Mouse (Mus musculus): Measurements from ENCODE around the gene Stk11ip.
A peak's percentile ranks its signal among the peaks of the same experiment; 100 is the strongest.

Gene Stk11ip

GRCm38 (mm10) chr1:75573715-75574114, 52.4 kb downstream of the Stk11ip start:
- DNase-seq = peak; percentile 27

DNA sequence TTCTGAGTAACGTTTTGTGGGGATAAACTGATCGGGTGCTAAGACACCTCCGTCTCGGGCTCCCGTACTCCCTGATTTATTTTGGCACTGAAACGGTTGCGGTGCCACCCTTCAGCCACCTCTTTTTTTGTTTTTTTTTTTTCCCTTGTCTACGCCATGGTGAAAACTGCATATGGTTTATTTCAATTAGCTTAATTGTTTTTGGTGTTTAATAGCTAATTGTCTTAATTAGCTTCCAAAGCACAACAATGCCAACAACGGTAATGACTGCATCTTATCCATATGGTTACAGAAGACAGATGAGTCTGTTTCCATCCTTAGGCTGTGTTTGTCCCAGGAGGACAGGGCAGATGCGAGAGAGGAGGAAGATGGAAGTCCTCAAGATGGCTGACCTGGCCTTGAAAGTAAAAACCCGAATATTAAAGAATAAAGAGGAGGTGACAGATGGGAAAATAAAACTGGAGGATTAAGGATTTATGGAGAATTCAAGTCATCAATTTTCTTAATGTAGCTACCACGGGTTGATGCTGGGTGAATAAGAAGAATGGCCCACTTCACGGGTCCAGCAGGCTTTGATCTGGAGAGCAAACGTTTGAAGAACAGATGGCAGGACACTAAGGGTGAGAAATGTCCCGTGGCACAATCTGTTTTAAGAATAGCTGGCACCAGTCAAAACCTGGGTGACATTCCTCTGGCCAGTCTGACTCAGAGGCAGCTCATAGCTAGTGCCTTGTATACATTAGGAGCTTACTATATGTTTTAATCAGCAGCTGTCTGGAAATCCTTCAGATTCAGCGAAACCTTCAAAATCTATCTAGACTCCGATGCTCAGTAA, 53.4 kb downstream of the Stk11ip start:
- DNase-seq = peak; percentile 80

DNA sequence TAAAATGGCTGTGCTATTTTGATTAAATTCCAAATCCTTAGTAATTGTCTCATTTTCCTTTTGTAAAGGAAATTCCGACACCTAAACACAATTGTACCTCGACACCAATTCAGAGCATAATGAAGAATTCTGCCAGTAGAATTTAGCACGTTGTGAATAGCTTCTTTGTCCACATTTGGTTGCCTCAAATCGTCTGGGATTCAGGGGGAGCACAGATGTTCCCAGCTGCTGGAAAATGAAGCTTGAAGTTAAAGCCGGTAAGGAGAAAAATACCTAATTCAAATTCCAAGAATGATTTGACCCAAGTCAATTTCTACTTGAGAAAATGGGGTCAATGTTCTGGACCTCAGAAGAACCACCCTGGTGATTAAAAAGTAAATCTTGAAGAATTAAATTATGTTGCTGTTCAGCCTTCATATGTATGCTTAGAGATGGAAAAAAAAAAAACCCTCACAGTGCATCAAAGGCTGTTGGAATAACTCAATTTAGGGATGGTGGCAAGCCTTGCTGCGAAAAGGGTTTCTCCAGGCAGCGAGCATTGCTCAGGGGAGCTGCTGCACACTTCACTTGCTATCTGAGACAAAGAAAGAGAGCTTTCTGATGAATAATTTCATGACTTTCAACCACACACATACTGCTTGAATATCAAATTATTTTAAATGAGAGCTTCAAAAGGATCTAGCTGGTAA, 60.8 kb downstream of the Stk11ip start:
- DNase-seq = no peak

DNA sequence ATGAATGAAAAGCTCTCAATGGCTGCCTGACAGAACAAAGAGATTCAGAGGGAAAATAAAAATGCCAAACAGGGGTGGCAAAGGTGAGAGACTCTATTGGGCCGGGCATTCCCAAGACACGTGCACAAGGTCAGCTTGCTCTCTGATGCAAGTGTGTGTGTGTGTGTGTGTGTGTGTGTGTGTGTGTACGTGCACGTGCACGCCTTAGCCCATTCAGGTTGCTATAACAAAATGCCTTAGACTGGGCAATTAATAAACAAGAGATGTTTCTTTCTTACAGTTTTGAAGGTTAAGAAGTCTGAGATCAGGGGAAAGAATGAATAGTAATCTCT, 61.3 kb downstream of the Stk11ip start:
- no peak for DNase-seq

DNA sequence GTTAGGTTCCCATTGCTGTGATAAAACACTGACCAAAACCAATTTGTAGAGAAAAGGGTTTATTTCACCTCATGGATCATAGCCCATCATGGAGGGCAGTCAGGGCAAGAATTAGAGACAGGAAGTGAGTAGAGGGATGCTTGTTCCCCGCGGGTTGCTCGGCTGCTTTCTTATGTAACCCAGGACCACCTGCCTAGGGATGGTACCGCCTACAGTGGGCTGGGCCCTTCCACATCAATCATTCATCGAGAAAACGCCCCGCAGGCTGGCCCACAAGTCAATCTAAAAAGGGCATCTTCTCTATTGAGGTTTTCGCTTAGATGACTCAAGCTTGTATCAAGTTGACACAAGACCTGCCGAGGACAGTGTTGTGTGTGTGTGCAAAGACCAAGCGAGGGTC, 61.7 kb downstream of the Stk11ip start:
- DNase-seq = no peak

DNA sequence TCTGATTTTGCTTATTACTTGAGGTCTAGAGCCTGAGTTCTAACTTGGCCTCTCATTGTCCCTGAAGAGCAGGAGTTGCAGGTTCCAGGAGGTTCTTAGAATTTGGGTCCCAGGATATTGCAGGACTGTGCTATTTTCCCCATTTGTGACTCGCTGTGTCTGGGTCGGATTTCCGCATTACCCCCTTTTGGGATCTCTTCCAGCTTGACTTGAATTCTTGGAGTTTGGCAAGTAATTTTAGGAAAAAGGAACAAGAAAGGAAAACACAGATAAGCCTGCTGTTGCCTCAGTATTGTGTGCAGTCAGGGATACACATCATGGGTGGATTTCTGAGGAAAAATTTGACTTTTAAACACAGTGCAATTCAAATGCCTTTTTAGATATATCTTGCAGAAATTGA, 65.5 kb downstream of the Stk11ip start:
- no peak for DNase-seq
